Mouse (Mus musculus): ENCODE measurements around the gene Zfp456. TPM values are rescaled to one million over a fixed set of nuclear protein-coding genes. Genes with fewer than 3 reads are reported as not detected.

The Zfp456 gene
- polyA plus RNA-seq (2014; fragmentation: Illumina TruSeq; extraction: RNeasy Lipid Tissue Mini Kit (QIAGEN cat#74804); ENCODE audit: low replicate concordance), result 12.1 TPM

GRCm38 (mm10) chr13:67375050-67375911, at the start of gene Zfp456, which contains the start of gene Gm28041:
TSS of gene Zfp456 (minus strand) at chr13:67375810.
TSS of gene Gm28041 (minus strand) at chr13:67375733.

GRCm38 (mm10) chr13:67421207-67421857, 45.7 kb upstream of the Zfp456 start, which contains the start of gene Zfp459:
TSS of gene Zfp459 (minus strand) at chr13:67421418.

GRCm38 (mm10) chr13:67399183-67399903, 23.7 kb upstream of the Zfp456 start, which contains the start of gene Zfp429:
TSS of gene Zfp429 (minus strand) at chr13:67399819.

GRCm38 (mm10) chr13:67360131-67360744, 15.4 kb downstream of the Zfp456 start, which contains the start of the genes Gm28044 and Zfp953:
TSS of gene Gm28044 (minus strand) at chr13:67360536.
TSS of gene Zfp953 (minus strand) at chr13:67360605.

GRCm38 (mm10) chr13:67332019-67332724, 43.4 kb downstream of the Zfp456 start, which contains the start of gene Zfp595:
TSS of gene Zfp595 (minus strand) at chr13:67332570.

Other genes starting within 250 kb of the Zfp456 start
- 19.0 TPM for gene Rsl1, start 202.6 kb downstream of the Zfp456 start, polyA plus RNA-seq (2014; fragmentation: Illumina TruSeq; extraction: RNeasy Lipid Tissue Mini Kit (QIAGEN cat#74804); ENCODE audit: low replicate concordance)
- gene Zfp455, start 181.3 kb downstream of the Zfp456 start, polyA plus RNA-seq (2014; fragmentation: Illumina TruSeq; extraction: RNeasy Lipid Tissue Mini Kit (QIAGEN cat#74804); ENCODE audit: low replicate concordance), result 7.2 TPM
- 8.6 TPM for gene Zfp458, start 97.3 kb downstream of the Zfp456 start, polyA plus RNA-seq (2014; fragmentation: Illumina TruSeq; extraction: RNeasy Lipid Tissue Mini Kit (QIAGEN cat#74804); ENCODE audit: low replicate concordance)
- gene Zfp457, start 69.3 kb downstream of the Zfp456 start, polyA plus RNA-seq (2014; fragmentation: Illumina TruSeq; extraction: RNeasy Lipid Tissue Mini Kit (QIAGEN cat#74804); ENCODE audit: low replicate concordance), result 1.9 TPM
- gene Zfp595, start 43.2 kb downstream of the Zfp456 start, polyA plus RNA-seq (2014; fragmentation: Illumina TruSeq; extraction: RNeasy Lipid Tissue Mini Kit (QIAGEN cat#74804); ENCODE audit: low replicate concordance), result 33.3 TPM
- gene Gm28044, start 15.3 kb downstream of the Zfp456 start, polyA plus RNA-seq (2014; fragmentation: Illumina TruSeq; extraction: RNeasy Lipid Tissue Mini Kit (QIAGEN cat#74804); ENCODE audit: low replicate concordance), result not detected
- 19.8 TPM for gene Zfp953, start 15.2 kb downstream of the Zfp456 start, polyA plus RNA-seq (2014; fragmentation: Illumina TruSeq; extraction: RNeasy Lipid Tissue Mini Kit (QIAGEN cat#74804); ENCODE audit: low replicate concordance)
- 1.0 TPM for gene Gm28041, start 77 bp downstream of the Zfp456 start, polyA plus RNA-seq (2014; fragmentation: Illumina TruSeq; extraction: RNeasy Lipid Tissue Mini Kit (QIAGEN cat#74804); ENCODE audit: low replicate concordance)
- 37.8 TPM for gene Zfp429, start 24.0 kb upstream of the Zfp456 start, polyA plus RNA-seq (2014; fragmentation: Illumina TruSeq; extraction: RNeasy Lipid Tissue Mini Kit (QIAGEN cat#74804); ENCODE audit: low replicate concordance)
- 6.3 TPM for gene Zfp459, start 45.6 kb upstream of the Zfp456 start, polyA plus RNA-seq (2014; fragmentation: Illumina TruSeq; extraction: RNeasy Lipid Tissue Mini Kit (QIAGEN cat#74804); ENCODE audit: low replicate concordance)
- gene Zfp874a, start 75.8 kb upstream of the Zfp456 start, polyA plus RNA-seq (2014; fragmentation: Illumina TruSeq; extraction: RNeasy Lipid Tissue Mini Kit (QIAGEN cat#74804); ENCODE audit: low replicate concordance), result 37.0 TPM
- gene Zfp874b, start 108.4 kb upstream of the Zfp456 start, polyA plus RNA-seq (2014; fragmentation: Illumina TruSeq; extraction: RNeasy Lipid Tissue Mini Kit (QIAGEN cat#74804); ENCODE audit: low replicate concordance), result 24.8 TPM
- 25.0 TPM for gene Zfp58, start 124.7 kb upstream of the Zfp456 start, polyA plus RNA-seq (2014; fragmentation: Illumina TruSeq; extraction: RNeasy Lipid Tissue Mini Kit (QIAGEN cat#74804); ENCODE audit: low replicate concordance)
- not detected for gene Gm26965, start 150.3 kb upstream of the Zfp456 start, polyA plus RNA-seq (2014; fragmentation: Illumina TruSeq; extraction: RNeasy Lipid Tissue Mini Kit (QIAGEN cat#74804); ENCODE audit: low replicate concordance)
- gene Zfp87, start 150.4 kb upstream of the Zfp456 start, polyA plus RNA-seq (2014; fragmentation: Illumina TruSeq; extraction: RNeasy Lipid Tissue Mini Kit (QIAGEN cat#74804); ENCODE audit: low replicate concordance), result 20.5 TPM
- gene Zfp748, start 178.0 kb upstream of the Zfp456 start, polyA plus RNA-seq (2014; fragmentation: Illumina TruSeq; extraction: RNeasy Lipid Tissue Mini Kit (QIAGEN cat#74804); ENCODE audit: low replicate concordance), result 26.7 TPM
- gene Zfp729b, start 233.9 kb upstream of the Zfp456 start, polyA plus RNA-seq (2014; fragmentation: Illumina TruSeq; extraction: RNeasy Lipid Tissue Mini Kit (QIAGEN cat#74804); ENCODE audit: low replicate concordance), result 36.9 TPM

Measured in small intestine, adult 10 weeks (tissue).